Mouse (Mus musculus) liver, adult 2 months (tissue): Measurements from ENCODE around the gene Cox6b2. TPM values are rescaled to one million over a fixed set of nuclear protein-coding genes. Genes with fewer than 3 reads are reported as not detected.

Experiments used
- DNase-seq: peaks from one replicate; pipeline ENCODE4 v3.0.0-alpha.2; 2011; ENCODE audit warnings: low read depth, low spot score; ENCODE audit errors: extremely low read depth
- H3K27ac ChIP-seq: fragments of 200-500 bp; replicated peaks from 2 replicates; pipeline ENCODE4 v1.5.1; 2012; ENCODE audit warnings: low read depth, mild to moderate bottlenecking, control low read depth, inconsistent platforms, low read length; ENCODE audit not compliant: insufficient read depth
- H3K27me3 ChIP-seq: fragments of 200-500 bp; 2 replicates; pipeline ENCODE4 v1.6.1; 2012; ENCODE audit warnings: mild to moderate bottlenecking, moderate library complexity, low read length, inconsistent platforms; ENCODE audit not compliant: control insufficient read depth, insufficient read depth
- H3K36me3 ChIP-seq: fragments of 200-500 bp; 2 replicates; pipeline ENCODE4 v1.6.1; 2012; ENCODE audit warnings: low read length, inconsistent platforms; ENCODE audit not compliant: control insufficient read depth, insufficient read depth
- H3K4me1 ChIP-seq: fragments of 200-500 bp; 2 replicates; pipeline ENCODE4 v1.6.1; 2011; ENCODE audit warnings: low read length; ENCODE audit not compliant: control insufficient read depth, insufficient read depth
- H3K4me3 ChIP-seq: fragments of 200-500 bp; 2 replicates; pipeline ENCODE4 v1.5.1; 2011; ENCODE audit warnings: low read depth, mild to moderate bottlenecking, control low read depth, low read length, moderate library complexity; ENCODE audit not compliant: insufficient read depth
- H3K79me2 ChIP-seq: fragments of 200-500 bp; 2 replicates; pipeline ENCODE4 v1.6.1; 2012; ENCODE audit warnings: inconsistent platforms, mild to moderate bottlenecking, low read length, moderate library complexity; ENCODE audit not compliant: control insufficient read depth, insufficient read depth
- H3K9ac ChIP-seq: fragments of 200-500 bp; 2 replicates; pipeline ENCODE4 v1.6.1; 2012; ENCODE audit warnings: low read depth, mild to moderate bottlenecking, control low read depth, inconsistent platforms, low read length
- CTCF ChIP-seq: fragments of 200-500 bp; IDR thresholded peaks from 2 replicates; pipeline ENCODE4 v1.5.1; 2011; ENCODE audit warnings: low read depth, low read length, control low read depth
- POLR2A ChIP-seq: fragments of 200-500 bp; IDR thresholded peaks from 2 replicates; pipeline ENCODE4 v1.6.1; 2011; ENCODE audit warnings: low read length, control low read depth; ENCODE audit not compliant: insufficient read depth; ENCODE audit errors: extremely low read depth
- WGBS: fragments of 180-500 bp; shearing (Covaris S2); methylation state at CpG from one replicate; pipeline ENCODE4 v1.1.7; 2018; 5-methylcytosine and 5-hydroxymethylcytosine counted together
- polyA plus RNA-seq: library from polyadenylated mRNA; depleted of rRNA; stranded (reverse); fragments of >200 nt; gene quantifications from 2 replicates; pipeline ENCODE4 v1.2.3, GENCODE M21; 2012
- total RNA-seq: library from RNA; depleted of rRNA; stranded (reverse); fragments of >200 nt; gene quantifications from 2 replicates; pipeline ENCODE4 v1.2.3, GENCODE M21; 2014

Cox6b2 gene
- total and polyA plus RNA-seq, 2 experiments: 1.3 TPM; not detected in 1

DNA sequence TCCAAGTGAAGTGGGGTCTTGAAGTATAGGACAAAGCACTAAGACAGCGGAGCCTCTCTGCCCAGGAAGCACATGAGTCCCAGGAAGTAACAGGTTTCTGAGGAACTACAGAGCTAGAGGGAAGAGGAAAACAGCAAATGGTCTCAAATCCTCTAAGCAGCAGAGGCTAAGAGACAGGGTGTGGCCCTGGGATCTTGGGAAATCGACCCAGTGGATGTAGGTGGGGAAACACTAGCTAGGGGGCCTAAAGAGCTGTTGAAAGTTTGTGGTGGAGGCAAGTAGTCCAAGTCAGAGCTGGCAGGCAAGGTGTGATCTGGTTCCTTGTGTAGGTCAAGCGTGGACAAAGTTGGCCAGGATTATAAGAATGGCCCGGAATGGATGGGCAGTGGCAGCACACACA lies 4.6 kb downstream of the Cox6b2 start:
- Histone ChIP-seq H3K27me3 (no peaks in the 10 kb centered on the region), H3K4me3 (no peak overlapping the region), H3K9ac (no peak overlapping the region), H3K27ac (no peak overlapping the region), H3K36me3 (no peaks in the 10 kb centered on the region), H3K79me2 (no peaks in the 10 kb centered on the region), H3K4me1 (no peaks in the 10 kb centered on the region; the same call in 1 of the 2 replicates)
- 79% methylated on average over 4 of the region's 4 CpGs for WGBS
- no peak for DNase-seq
- no peak for TF ChIP-seq POLR2A
- TF ChIP-seq CTCF: no peak

- Histone ChIP-seq H3K4me1 (no peaks in the 10 kb centered on the region; the same call in 1 of the 2 replicates), H3K27me3 (no peaks in the 10 kb centered on the region), H3K27ac (no peak overlapping the region), H3K79me2 (no peaks in the 10 kb centered on the region), H3K4me3 (no peak overlapping the region), H3K9ac (no peak overlapping the region), H3K36me3 (no peaks in the 10 kb centered on the region)
- no peak for DNase-seq
- WGBS: 86% methylated on average over 9 of the region's 9 CpGs
- no peak for TF ChIP-seq CTCF
- TF ChIP-seq POLR2A: no peak
Measured at GRCm38 (mm10) chr7:4747156-4747899, 5.6 kb downstream of the Cox6b2 start.

- H3K27me3 ChIP-seq: no peaks in the 10 kb centered on the region
- no peaks in the 10 kb centered on the region for H3K36me3 ChIP-seq
- H3K79me2 ChIP-seq: no peaks in the 10 kb centered on the region
- H3K4me3 ChIP-seq: no peak overlapping the region
- H3K27ac ChIP-seq: no peak overlapping the region
- no peak for TF ChIP-seq CTCF
- TF ChIP-seq POLR2A: no peak
- no peaks in the 10 kb centered on the region for H3K4me1 ChIP-seq
- no peak for DNase-seq
- 95% methylated on average over 22 of the region's 22 CpGs for whole genome bisulfite sequencing
- H3K9ac ChIP-seq: no peak overlapping the region
Measured at GRCm38 (mm10) chr7:4746326-4746980, 6.4 kb downstream of the Cox6b2 start.

DNA sequence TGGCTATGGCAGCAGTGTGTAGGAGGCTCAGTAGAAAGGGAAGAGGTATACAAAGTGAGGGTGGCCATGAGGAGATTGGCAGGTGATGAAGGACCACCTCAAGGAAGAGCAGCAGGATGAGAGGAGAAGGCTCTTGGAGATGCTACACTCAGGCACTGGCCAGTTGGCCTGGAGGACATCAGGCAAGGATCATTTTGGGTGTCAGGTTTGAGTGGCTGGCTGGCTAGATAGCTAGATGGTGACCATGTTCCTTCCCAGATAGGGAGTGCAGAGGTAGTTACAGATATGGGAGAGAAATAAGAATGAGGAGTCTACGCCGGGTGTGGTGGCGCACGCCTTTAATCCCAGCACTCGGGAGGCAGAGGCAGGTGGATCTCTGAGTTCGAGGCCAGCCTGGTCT lies 8.0 kb downstream of the Cox6b2 start:
- H3K4me1 ChIP-seq: 0 out of 2 replicates have a peak, but pooled peaks cover 5% of the 10 kb centered on the region

DNA sequence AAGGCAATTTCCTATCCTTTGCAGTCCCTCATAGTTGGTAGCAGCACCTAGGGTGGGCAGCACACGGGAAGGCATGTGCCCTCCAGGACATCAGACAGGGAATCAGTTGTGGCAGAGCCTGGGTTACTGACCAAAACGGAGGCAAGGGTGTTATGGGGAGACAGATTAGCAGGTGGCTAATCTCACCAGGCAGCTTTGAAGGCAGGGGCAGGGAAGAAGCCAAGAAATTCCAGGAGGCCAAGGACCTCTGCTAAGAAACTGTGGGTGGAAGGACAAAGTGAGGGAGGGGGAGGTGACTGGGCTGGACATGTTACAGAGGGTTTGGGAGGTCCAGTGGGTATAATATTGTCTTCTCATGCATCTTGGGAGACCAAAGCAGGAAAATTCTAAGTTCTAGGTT lies 9.5 kb downstream of the Cox6b2 start:
- H3K9ac ChIP-seq: no peak overlapping the region
- no peaks in the 10 kb centered on the region for H3K36me3 ChIP-seq
- no peaks in the 10 kb centered on the region for H3K27me3 ChIP-seq
- WGBS: 84% methylated on average over 2 of the region's 2 CpGs
- no peak overlapping the region for H3K27ac ChIP-seq
- 0 out of 2 replicates have a peak, but pooled peaks cover 5% of the 10 kb centered on the region for H3K4me1 ChIP-seq
- 0 out of 2 replicates have a peak, but pooled peaks cover 2% of the 10 kb centered on the region for H3K79me2 ChIP-seq
- TF ChIP-seq CTCF: no peak
- TF ChIP-seq POLR2A: no peak
- DNase-seq: no peak
- no peak overlapping the region for H3K4me3 ChIP-seq

More for the DNA sequence above, 8.0 kb downstream of the Cox6b2 start:
- Histone ChIP-seq H3K9ac (no peak overlapping the region), H3K27me3 (no peaks in the 10 kb centered on the region), H3K4me3 (no peak overlapping the region), H3K27ac (no peak overlapping the region), H3K36me3 (no peaks in the 10 kb centered on the region), H3K79me2 (0 out of 2 replicates have a peak, but pooled peaks cover 2% of the 10 kb centered on the region)
- 98% methylated on average over 6 of the region's 6 CpGs for WGBS
- TF ChIP-seq POLR2A: no peak
- TF ChIP-seq CTCF: no peak
- no peak for DNase-seq

DNA sequence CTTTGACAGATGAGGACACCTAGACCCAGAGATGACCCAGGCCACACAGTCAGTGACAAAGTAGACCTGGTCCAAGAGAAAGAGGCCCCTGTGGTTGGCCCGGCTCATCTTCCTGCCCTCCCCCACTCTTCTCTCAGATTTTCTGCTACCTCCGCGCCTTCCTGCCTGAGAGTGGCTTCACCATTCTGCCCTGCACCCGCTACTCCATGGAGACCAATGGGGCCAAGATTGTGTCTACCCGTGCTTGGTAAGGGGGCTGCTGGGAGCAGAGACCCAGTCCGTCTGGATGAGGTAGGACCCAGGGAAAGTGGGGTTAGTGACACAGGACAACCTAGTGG lies 10.4 kb downstream of the Cox6b2 start:
- Histone ChIP-seq H3K4me3 (no peak overlapping the region), H3K36me3 (no peaks in the 10 kb centered on the region), H3K27me3 (no peaks in the 10 kb centered on the region), H3K79me2 (0 out of 2 replicates have a peak, but pooled peaks cover 2% of the 10 kb centered on the region), H3K27ac (no peak overlapping the region), H3K9ac (no peak overlapping the region), H3K4me1 (0 out of 2 replicates have a peak, but pooled peaks cover 5% of the 10 kb centered on the region)
- TF ChIP-seq CTCF: no peak
- TF ChIP-seq POLR2A: no peak
- WGBS: 94% methylated on average over 6 of the region's 6 CpGs
- no peak for DNase-seq
